Mouse (Mus musculus) brown adipose tissue, adult 24 weeks (tissue): ENCODE measurements around the gene Alcam. TPM values are rescaled to one million over a fixed set of nuclear protein-coding genes. Genes with fewer than 3 reads are reported as not detected.

ENCODE experiments used
- H3K27ac ChIP-seq: fragments of 200-500 bp; replicated peaks from 2 replicates; pipeline ENCODE4 v1.5.1; 2012; ENCODE audit warnings: low read depth, mild to moderate bottlenecking, low read length
- H3K4me1 ChIP-seq: fragments of 200-500 bp; 2 replicates; pipeline ENCODE4 v1.6.1; 2012; ENCODE audit warnings: low read length, mixed read lengths; ENCODE audit not compliant: control insufficient read depth, insufficient read depth, insufficient read length
- H3K4me3 ChIP-seq: fragments of 200-500 bp; 2 replicates; pipeline ENCODE4 v1.5.1; 2012; ENCODE audit warnings: low read depth, mild to moderate bottlenecking, low read length, moderate library complexity; ENCODE audit not compliant: insufficient read depth
- polyA plus RNA-seq: library from polyadenylated mRNA; stranded (reverse); fragments of >200 nt; gene quantifications from 2 replicates; pipeline ENCODE4 v1.2.4, GENCODE M21; 2012; ENCODE audit not compliant: missing spikeins, insufficient read depth, insufficient read length

The Alcam gene
- polyA plus RNA-seq, 1 experiment: 2.3 TPM

- no peaks in the 10 kb centered on the region for H3K4me1 ChIP-seq
- H3K4me3 ChIP-seq: no peak overlapping the region
- no peak overlapping the region for H3K27ac ChIP-seq
Measured at GRCm38 (mm10) chr16:52343467-52344033, 110.3 kb downstream of the Alcam start.

GRCm38 (mm10) chr16:52342694-52343466 lies 111.0 kb downstream of the Alcam start:
- Histone ChIP-seq H3K4me1 (no peaks in the 10 kb centered on the region), H3K4me3 (no peak overlapping the region), H3K27ac (no peak overlapping the region)

GRCm38 (mm10) chr16:52334084-52334483 lies 119.8 kb downstream of the Alcam start:
- no peak overlapping the region for H3K4me3 ChIP-seq
- no peaks in the 10 kb centered on the region for H3K4me1 ChIP-seq
- no peak overlapping the region for H3K27ac ChIP-seq

DNA sequence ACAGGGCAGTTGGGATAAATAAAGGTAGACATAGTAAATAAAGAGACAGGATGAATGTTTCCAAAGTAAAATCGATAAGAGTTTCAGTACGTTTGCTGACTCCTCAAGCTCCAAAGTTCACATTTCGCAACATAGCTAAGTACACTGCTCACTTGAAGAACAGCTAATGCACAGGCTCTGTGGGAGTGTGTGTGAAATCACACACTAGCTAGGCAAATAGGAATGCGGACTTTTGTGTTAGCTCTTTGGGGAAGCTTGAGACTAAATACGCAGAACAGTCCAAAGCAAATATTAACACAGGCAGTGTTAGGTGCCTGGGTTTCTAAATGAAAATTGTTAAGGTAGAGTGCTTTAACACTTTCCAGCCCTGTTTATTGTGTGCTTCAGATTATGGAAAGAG lies 120.2 kb downstream of the Alcam start:
- no peak overlapping the region for H3K27ac ChIP-seq

GRCm38 (mm10) chr16:52331341-52331830 lies 122.5 kb downstream of the Alcam start:
- Histone ChIP-seq H3K4me1 (no peaks in the 10 kb centered on the region), H3K27ac (no peak overlapping the region), H3K4me3 (no peak overlapping the region)

More for the DNA sequence above, 120.2 kb downstream of the Alcam start:
- no peaks in the 10 kb centered on the region for H3K4me1 ChIP-seq
- H3K4me3 ChIP-seq: no peak overlapping the region

GRCm38 (mm10) chr16:52329420-52329819 lies 124.5 kb downstream of the Alcam start:
- Histone ChIP-seq H3K27ac (no peak overlapping the region), H3K4me3 (no peak overlapping the region), H3K4me1 (no peaks in the 10 kb centered on the region)

GRCm38 (mm10) chr16:52319229-52319628 lies 134.6 kb downstream of the Alcam start:
- no peaks in the 10 kb centered on the region for H3K4me1 ChIP-seq
- H3K27ac ChIP-seq: no peak overlapping the region
- no peak overlapping the region for H3K4me3 ChIP-seq

DNA sequence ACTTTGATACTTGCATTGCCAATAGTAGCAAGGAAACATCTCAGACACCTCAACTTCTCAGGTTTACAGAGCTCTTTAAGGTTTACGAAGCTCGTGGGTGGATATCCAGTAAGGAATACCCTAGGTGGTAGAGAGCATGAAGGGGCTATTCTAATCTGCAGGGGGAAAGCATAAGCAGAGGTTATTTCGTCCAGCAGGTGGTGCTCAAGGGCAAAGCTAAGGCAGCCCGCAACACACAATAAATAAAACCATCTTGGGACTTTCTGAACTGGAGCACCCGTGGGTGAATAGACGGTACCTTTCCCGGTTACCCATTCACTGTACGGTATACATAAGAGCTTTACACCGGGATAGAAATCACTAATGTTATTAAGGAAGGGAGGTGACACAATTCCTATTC lies 142.8 kb downstream of the Alcam start:
- no peak overlapping the region for H3K4me3 ChIP-seq
- H3K27ac ChIP-seq: no peak overlapping the region
- no peaks in the 10 kb centered on the region for H3K4me1 ChIP-seq

- Histone ChIP-seq H3K4me1 (no peaks in the 10 kb centered on the region), H3K27ac (no peak overlapping the region), H3K4me3 (no peak overlapping the region)
Measured at GRCm38 (mm10) chr16:52307016-52307415, 146.9 kb downstream of the Alcam start.

DNA sequence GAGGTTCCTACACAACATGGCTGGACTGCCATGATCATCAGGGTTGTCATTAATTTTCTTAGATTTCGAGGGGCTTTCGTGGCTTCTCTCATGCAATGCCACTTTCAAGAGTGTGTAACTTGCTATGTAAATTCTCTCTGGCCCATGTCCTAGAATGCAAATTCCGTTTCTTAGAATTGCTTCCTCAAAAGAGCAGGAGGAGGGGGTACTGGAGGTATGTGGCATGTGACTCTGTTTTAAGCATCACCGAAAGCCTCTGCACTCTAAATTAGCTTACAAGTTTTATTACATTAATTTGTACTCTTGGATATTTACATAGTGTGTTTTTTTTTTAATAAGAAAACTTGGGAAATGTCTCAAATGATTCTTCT lies 150.4 kb downstream of the Alcam start:
- Histone ChIP-seq H3K27ac (no peak overlapping the region), H3K4me3 (no peak overlapping the region), H3K4me1 (no peaks in the 10 kb centered on the region)

- Histone ChIP-seq H3K4me3 (no peak overlapping the region), H3K4me1 (no peaks in the 10 kb centered on the region), H3K27ac (no peak overlapping the region)
Measured at GRCm38 (mm10) chr16:52302790-52303531, 150.9 kb downstream of the Alcam start.

- no peak overlapping the region for H3K4me3 ChIP-seq
- no peak overlapping the region for H3K27ac ChIP-seq
- no peaks in the 10 kb centered on the region for H3K4me1 ChIP-seq
Measured at GRCm38 (mm10) chr16:52301730-52302129, 152.1 kb downstream of the Alcam start.

- Histone ChIP-seq H3K4me3 (no peak overlapping the region), H3K4me1 (no peaks in the 10 kb centered on the region), H3K27ac (no peak overlapping the region)
Measured at GRCm38 (mm10) chr16:52296376-52296775, 157.5 kb downstream of the Alcam start.

DNA sequence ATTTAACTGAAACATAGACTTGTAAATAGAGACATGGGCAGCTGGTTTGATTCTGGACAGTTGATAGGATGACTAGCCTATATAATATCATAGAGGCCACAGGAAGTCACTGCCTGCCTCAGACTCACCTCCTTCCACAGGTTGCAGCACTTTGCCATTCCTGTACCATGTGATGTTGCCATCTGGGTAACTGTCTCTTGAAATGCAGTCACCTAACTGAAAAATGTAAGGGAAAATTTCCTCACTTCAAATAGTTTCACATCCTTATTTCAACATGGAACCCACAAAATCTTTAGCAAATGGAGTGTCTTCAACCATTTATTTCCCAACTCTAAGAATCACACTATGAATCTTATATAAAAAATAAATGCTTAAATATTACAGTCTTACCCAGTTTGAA lies 158.3 kb downstream of the Alcam start:
- H3K27ac ChIP-seq: no peak overlapping the region
- H3K4me1 ChIP-seq: no peaks in the 10 kb centered on the region
- H3K4me3 ChIP-seq: no peak overlapping the region

GRCm38 (mm10) chr16:52292440-52293048 lies 161.3 kb downstream of the Alcam start:
- Histone ChIP-seq H3K4me3 (no peak overlapping the region), H3K27ac (no peak overlapping the region), H3K4me1 (no peaks in the 10 kb centered on the region)
